Mouse (Mus musculus) cerebellum, postnatal 10 days (tissue): Measurements from ENCODE around the gene Podn.
A peak's percentile ranks its signal among the peaks of the same experiment; 100 is the strongest.
"Not testable (repeated sequence)": the region's sequence is repeated elsewhere in the genome, so short reads cannot be mapped to it uniquely, and the experiment has no call there.

ENCODE experiments used
- DNase-seq, 2 experiments: peaks; one replicate each; pipeline ENCODE4 v3.0.0; 2021; ENCODE audit warnings: mixed read lengths in 2 of 2

Gene Podn

DNA sequence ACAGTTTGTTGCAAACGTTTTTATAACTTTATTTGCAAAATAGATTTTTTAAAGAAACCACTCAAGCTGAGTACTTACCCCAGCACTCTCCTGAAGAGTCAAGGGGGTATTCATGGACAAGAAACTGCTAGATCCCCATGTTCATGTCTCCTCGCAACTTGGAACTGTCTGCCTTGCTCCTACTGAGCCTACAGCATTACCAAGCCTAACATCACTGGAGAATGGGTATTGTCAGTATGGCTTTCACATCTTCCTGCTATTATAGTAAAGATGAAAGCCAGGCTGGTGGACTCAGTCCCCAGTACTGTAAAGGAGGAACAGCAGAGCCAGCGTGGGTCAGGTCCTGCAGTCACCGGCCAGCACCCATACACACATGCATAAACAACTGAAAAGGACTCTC is at the start of gene Podn:
TSS of gene Podn (minus strand) at position 101 of the 400 bp plus-strand sequence.
- DNase-seq = no peak

- DNase-seq = not testable (repeated sequence)
These were observed 49.3 kb upstream of the Podn start for GRCm38 (mm10) chr4:108145554-108145953.

DNA sequence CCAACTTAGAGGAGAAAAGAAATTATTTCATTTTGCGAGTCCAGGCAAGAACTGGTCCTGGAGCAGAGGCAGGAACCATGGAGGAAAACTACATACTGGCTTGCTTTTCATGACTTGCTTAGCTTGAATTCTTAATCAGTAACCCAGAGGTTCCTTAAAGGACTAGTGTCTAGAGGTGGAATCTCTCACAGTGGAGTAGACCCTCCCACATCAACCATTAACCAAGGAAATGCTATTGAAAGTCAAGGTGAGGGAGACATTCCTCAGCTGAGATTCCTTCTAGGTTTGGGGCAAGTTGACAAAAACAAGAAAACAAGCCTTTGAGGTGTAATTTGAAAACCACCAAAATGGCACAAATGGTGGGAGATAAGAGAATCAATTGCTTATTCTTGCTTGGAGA is 48.6 kb upstream of the Podn start, which contains the start of gene Scp2:
TSS of gene Scp2 (minus strand) at position 119 of the 400 bp plus-strand sequence.
- DNase-seq = no peak

DNA sequence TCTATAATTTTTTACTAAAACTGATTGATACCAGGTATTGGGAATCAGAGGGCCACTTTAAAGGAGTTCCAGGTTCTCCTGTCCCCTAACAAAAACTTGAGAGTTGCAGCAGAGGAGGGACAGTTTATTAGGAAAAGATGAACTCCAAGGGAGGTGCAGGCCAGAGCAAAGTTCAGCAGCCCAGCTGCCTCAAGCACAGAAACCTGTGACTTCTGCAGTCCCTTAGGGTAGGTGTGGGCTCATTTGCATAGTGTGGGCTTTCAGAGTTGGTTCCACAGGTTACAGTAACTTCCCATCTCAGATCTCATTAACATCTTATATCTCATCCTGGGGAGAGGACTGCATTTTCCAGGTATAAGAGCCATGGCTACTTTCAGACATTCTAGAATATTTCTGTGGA is 47.5 kb upstream of the Podn start:
- no peak for DNase-seq

DNA sequence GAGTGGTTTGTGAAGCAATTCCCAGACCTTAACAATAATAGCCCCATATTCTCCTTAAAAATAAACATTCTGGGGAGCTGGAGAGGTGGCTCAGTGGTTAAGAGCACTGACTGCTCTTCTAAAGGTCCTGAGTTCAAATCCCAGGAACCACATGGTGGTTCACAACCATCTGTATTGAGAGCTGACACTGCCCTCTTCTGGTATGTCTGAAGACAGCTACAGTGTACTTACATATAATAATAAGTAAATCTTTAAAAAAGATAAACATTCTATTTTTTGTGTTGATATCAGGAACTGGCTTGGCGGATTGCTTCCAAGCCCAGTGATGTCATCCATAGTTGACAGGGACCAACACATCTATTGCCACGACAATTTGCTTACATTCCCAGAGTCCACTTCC is 46.9 kb upstream of the Podn start:
- not testable (repeated sequence) for DNase-seq

- no peak for DNase-seq
These were observed 40.7 kb upstream of the Podn start for GRCm38 (mm10) chr4:108136938-108137337.

- DNase-seq = no peak
These were observed 34.2 kb upstream of the Podn start for GRCm38 (mm10) chr4:108130452-108130851.

- DNase-seq = no peak
These were observed 32.1 kb upstream of the Podn start for GRCm38 (mm10) chr4:108128339-108128738.

GRCm38 (mm10) chr4:108127516-108127915 is 31.3 kb upstream of the Podn start:
- DNase-seq = no peak

DNA sequence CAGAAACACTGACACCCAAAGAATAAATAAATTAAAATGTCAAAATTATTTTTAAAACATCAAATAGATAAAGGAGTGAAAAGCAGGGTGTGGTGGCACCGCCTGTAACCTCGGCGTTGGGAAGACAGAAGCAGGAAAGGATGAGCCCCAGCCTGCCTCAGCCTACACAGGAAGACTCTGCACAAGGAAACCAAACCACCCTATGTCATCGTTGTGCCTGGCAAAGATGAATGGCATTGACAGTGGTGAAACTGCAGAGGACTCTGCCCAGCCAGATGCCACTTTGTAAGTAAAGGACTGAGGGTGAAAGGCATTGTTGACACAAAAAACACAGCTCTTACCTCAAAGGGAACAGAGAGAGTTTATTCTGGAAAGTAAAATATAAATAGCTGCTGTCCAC is 30.0 kb upstream of the Podn start:
- DNase-seq = no peak

- DNase-seq = no peak
These were observed 27.9 kb upstream of the Podn start for GRCm38 (mm10) chr4:108124104-108124503.

DNA sequence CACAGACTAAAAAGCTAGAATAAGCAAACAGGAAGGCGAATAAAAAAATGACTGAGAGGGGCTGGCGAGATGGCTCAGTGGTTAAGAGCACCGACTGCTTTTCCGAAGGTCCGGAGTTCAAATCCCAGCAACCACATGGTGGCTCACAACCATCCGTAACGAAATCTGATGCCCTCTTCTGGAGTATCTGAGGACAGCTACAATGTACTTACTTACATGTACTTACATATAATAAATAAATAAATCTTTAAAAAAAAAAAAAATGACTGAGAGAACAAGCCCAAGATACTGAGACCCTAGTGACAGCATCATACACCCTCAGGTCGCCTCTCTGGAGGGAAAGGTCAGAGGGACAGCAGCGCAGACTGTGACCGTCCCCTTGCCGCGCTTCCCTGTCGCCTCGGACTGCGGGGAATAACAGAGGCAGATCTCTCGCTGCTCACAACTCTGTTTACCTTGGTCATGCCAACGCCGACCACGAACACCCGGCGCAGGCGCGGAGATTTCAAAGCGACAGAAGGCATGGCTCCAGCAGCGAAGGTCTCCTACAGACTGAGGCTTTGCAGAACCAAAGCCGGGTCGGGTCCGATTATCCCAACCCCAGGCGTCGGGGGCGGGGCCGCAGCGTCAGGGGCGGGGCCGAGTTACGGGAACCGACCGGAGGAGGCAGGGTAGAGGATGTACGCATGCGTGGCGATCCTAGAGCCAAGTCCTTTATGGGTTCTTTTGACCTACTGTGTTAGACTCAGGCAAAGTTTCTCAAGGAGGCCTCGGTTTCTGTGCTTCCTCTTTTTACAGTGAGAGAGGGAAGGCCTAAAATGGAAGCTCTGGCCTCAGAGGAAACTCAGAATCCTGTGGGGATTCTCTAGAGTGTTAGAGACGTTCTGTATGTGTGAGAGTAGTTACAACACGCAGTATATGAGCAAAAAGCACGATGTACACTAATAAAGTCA is 22.0 kb upstream of the Podn start:
- DNase-seq = peak; percentile 97 to 98

DNA sequence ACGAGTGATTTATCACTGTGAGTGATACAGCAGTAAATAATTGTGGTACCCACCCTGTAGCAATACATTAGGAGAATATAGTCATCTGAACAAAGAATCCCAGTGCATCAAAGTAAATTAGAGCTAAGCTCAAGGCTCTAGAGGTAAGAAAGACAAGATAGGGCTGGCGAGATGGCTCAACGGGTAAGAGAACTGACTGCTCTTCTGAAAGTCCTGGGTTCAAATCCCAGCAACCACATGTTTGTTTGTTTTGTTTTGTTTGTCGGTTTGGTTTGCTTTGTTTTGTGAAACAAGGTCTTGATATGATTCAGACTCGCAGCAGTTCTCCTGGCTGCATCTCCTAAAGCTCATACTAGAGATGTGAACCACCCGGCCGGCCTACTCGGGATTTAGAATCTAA is 21.2 kb upstream of the Podn start:
- peak; percentile 25 to 26 for DNase-seq

- peak in 1 of 2 experiments; percentile 5 for DNase-seq
These were observed 20.2 kb upstream of the Podn start for GRCm38 (mm10) chr4:108116466-108116865.

DNA sequence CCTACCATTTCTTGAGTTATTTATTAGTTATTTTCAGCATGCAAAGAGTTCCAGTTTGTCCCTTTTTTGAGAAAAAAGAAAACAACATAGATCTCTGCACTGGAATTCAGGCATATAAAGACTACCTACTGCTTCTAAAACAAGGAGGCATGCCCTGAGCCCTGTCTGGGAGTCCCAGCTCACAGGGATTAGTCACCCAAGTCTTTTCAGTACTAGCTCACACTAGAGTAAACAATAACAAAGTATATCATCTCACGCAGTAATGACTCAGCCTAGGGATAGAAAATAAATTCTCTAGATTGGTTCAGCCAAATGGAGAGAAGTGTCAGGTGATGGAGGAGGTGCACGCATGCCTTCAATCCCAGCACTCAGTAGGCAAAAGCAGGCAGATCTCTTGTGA is 14.5 kb upstream of the Podn start:
- no peak for DNase-seq

GRCm38 (mm10) chr4:108109728-108110127 is 13.5 kb upstream of the Podn start:
- no peak for DNase-seq

DNA sequence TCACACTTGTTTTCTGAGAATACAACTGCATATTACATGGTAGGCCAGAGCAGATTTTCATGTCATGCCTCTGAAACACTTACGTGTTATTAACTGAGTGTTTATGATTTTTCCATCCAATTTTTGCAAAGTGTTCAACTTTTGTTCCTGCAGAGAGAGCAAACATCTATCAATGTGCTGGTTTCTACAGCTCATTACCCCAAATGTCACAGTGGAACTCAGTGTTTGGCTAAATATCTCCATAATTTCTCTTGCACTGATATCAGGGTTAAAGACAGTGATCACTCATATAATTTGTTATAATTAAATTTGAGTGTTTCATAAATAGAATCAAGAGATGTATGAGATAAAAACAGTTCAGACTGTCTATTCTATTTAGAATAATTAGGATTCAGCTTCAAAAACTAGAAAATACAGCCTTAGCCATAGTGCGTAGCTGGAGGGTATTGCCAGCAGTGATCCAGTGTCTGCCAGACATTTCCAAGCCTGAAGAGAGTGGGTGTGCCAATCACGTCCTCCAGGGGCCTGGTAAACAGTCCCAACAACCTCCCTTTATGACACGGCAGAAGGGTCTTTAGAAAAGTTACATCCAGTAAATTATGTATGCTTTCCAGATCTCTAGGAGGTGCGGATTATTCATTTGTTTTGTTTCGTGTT is 3.4 kb downstream of the Podn start:
- DNase-seq = no peak

DNA sequence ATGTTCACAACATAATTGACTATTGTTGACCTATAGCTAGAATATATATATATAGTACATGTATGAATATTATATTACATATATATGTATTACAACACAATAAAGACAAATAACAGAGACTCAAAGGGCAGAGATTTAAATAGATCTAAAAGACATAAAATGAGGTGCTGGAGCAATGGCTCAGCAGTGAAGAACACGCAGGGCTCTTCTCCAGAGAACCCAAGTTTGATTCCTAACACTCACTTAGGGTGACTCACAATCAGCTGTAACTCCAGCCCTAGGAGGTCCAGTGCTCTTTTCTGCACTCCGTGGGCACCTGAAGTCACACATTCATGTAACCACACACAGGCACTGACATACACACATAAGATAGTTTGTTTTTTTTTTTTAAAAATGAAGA is 12.3 kb downstream of the Podn start:
- no peak for DNase-seq

GRCm38 (mm10) chr4:108083032-108083735 is 13.1 kb downstream of the Podn start:
- no peak for DNase-seq

DNA sequence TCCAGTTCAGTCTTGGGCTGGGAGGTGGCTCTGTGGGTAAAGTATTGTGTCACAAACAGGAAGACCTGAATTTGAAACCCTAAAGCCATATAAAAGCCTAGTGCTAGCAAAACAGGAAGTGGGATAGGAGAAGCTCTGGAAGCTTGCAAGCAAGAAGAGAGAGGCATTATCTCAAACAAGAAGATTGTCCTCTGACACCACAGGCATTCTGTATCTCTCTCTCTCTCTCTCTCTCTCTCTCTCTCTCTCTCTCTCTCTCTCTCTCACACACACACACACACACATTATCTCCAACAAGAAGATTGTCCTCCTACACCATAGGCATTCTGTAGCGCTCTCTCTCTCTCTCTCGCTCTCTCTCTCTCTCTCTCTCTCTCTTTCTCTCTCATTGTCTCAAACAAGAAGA is 13.8 kb downstream of the Podn start:
- DNase-seq = no peak

DNA sequence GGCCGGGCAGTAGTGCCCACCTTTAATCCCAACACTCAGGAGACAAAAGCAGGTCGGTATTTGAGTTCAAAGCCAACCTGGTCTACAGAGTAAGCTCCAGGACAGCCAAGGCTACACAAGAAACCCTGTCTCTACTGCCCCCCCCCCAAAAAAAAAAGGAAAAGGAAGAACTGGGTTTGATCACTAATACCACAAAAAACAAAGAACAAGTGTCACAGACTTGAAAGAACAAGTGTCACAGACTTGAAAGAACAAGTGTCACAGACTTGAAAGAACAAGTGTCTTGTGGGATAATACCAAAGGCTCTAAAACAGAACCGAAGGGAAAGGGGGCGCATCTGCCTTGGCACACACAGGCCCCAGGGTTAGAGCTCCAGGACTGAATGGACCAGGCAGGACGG is 15.4 kb downstream of the Podn start:
- DNase-seq = no peak

- DNase-seq = no peak
These were observed 16.5 kb downstream of the Podn start for GRCm38 (mm10) chr4:108079762-108080161.

- DNase-seq = not testable (repeated sequence)
These were observed 17.1 kb downstream of the Podn start for GRCm38 (mm10) chr4:108079191-108079590.
